Mouse (Mus musculus) liver, embryonic 18 days (tissue): ENCODE results near the gene Notch3. TPM values are rescaled to one million over a fixed set of nuclear protein-coding genes. Genes with fewer than 3 reads are reported as not detected.

Source experiments
- polyA plus RNA-seq: library from polyadenylated mRNA; depleted of rRNA; stranded (reverse); fragments of >200 nt; gene quantifications from 2 replicates; pipeline ENCODE4 v1.2.3, GENCODE M21; 2012; rRNA removed

Notch3 gene
- 0.92 and 1.1 TPM in 2 replicates for polyA plus RNA-seq

DNA sequence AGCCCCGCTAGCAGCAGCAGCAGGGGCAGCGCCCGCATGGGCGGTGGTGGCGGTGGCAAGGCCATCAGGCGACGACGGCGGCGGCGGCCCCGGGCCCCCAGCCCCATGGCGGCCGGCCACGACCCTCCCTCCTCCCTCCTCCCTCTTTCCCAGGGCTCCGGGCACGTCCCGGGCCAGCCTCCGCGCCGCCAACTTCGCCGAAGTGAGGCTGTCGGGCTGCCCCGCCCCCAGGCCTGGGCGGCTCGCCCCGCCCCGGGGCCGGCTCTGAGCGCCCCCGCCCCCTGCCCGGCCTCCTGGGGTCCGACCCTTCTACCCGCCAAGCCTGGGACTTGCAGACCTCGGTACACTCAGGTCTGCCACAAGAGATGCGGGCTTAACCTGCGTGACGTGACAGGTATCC is at the start of gene Notch3:
Notch3 (minus strand) TSS at position 166 of the 400 bp plus-strand sequence.

DNA sequence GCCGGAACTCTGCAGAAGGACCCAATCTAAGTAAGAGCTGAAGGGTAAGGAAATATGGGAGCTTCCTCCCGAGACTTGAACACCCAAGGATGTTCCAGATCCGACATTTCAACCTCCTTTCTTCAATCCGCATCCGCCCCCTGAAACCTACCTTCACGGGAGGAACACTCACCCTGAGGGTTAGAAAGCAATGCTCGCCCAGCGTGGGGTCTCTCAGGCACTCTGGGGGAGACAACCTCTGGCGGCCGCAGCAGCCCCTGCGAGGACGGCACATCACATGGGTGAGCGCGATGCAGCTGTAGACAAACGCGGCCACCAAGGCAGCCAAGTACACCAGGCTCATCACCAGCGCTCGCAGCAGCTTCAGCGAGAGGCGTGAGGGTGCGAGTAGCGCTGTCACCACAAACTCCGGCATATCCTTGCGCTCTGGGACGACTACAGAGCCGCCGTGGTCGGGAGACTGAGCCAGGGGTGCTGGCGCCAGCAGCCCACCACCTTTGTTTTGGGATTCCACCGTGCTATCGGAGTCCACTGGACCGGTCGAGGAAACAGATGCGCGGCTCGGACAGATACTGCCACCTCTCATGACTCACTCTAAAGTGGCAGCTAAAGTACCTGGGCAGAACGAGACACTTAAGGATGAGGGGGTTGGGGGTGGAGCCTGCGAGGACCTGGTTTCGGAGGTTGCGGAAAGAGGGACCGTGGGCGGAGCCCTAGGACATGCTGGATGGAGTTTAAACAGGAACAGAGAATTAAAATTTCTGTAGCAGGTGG is 22.4 kb upstream of the Notch3 start, which contains the start of gene Ephx3:
Ephx3 (minus strand) TSS at position 687 of the 774 bp plus-strand sequence.

Other genes with a start within 250 kb of the Notch3 start
- gene Rrp1b, start 130.8 kb downstream of the Notch3 start, polyA plus RNA-seq = 4.9 and 5.2 TPM in 2 replicates
- 0.15 and 0.19 TPM in 2 replicates for gene Hsf2bp, start 130.5 kb downstream of the Notch3 start, polyA plus RNA-seq
- gene Ephx3, start 22.7 kb upstream of the Notch3 start, polyA plus RNA-seq = 0.06 and 0.08 TPM in 2 replicates
- gene Brd4, start 117.9 kb upstream of the Notch3 start, polyA plus RNA-seq = 7.7 and 11.8 TPM in 2 replicates
- 19.0 and 21.5 TPM in 2 replicates for gene Akap8, start 154.4 kb upstream of the Notch3 start, polyA plus RNA-seq
- gene Akap8l, start 183.8 kb upstream of the Notch3 start, polyA plus RNA-seq = 38.5 and 47.9 TPM in 2 replicates
- gene Wiz, start 222.6 kb upstream of the Notch3 start, polyA plus RNA-seq = 5.8 and 7.8 TPM in 2 replicates
- 3.6 and 4.2 TPM in 2 replicates for gene Rasal3, start 236.7 kb upstream of the Notch3 start, polyA plus RNA-seq